Mouse (Mus musculus) midbrain, embryonic 16.5 days (tissue): ENCODE data around the gene Sspn. TPM values are rescaled to one million over a fixed set of nuclear protein-coding genes. Genes with fewer than 3 reads are reported as not detected.

Experiments
- ATAC-seq: fragments of 200-750 bp; cut with Nextera tagmentation; 2 replicates; pipeline ENCODE4 v1.8.0; 2017; ENCODE audit warnings: moderate TSS enrichment
- H3K27ac ChIP-seq: fragments of 300-500 bp; sonication (generic); 2 replicates; pipeline ENCODE4 v1.5.1; 2014; ENCODE audit warnings: mild to moderate bottlenecking, low read length, mixed read lengths
- H3K27me3 ChIP-seq: fragments of 300-500 bp; sonication (generic); 2 replicates; pipeline ENCODE4 v1.6.1; 2014; ENCODE audit warnings: low read depth, low read length, mixed read lengths; ENCODE audit not compliant: control insufficient read depth, insufficient read depth
- H3K36me3 ChIP-seq: fragments of 300-500 bp; sonication (generic); 2 replicates; pipeline ENCODE4 v1.6.1; 2014; ENCODE audit warnings: mild to moderate bottlenecking, low read length, moderate library complexity, mixed read lengths; ENCODE audit not compliant: control insufficient read depth, insufficient read depth
- H3K4me1 ChIP-seq: fragments of 300-500 bp; sonication (generic); 2 replicates; pipeline ENCODE4 v1.6.1; 2014; ENCODE audit warnings: mild to moderate bottlenecking, low read length, mixed read lengths; ENCODE audit not compliant: control insufficient read depth, insufficient read depth
- H3K4me2 ChIP-seq: fragments of 300-500 bp; sonication (generic); 2 replicates; pipeline ENCODE4 v1.6.1; 2014; ENCODE audit warnings: mild to moderate bottlenecking, low read length, mixed read lengths
- H3K4me3 ChIP-seq: fragments of 300-500 bp; sonication (generic); 2 replicates; pipeline ENCODE4 v1.5.1; 2014; ENCODE audit warnings: low read depth, mild to moderate bottlenecking, low read length, moderate library complexity, mixed read lengths
- H3K9ac ChIP-seq: fragments of 300-500 bp; sonication (generic); 2 replicates; pipeline ENCODE4 v1.6.1; 2014; ENCODE audit warnings: low read depth, low read length, mixed read lengths
- H3K9me3 ChIP-seq: fragments of 300-500 bp; sonication (generic); replicated peaks from 2 replicates; pipeline ENCODE4 v1.6.1; 2014; ENCODE audit warnings: mild to moderate bottlenecking, low read length, mixed read lengths; ENCODE audit not compliant: control insufficient read depth, poor library complexity, severe bottlenecking
- WGBS: fragments of 180-500 bp; shearing (Covaris S2); extraction: QIAGEN DNeasy Blood & Tissue Kit; methylation state at CpG from one replicate; pipeline ENCODE4 v1.1.7; 2014; 5-methylcytosine and 5-hydroxymethylcytosine counted together
- polyA plus RNA-seq: library from polyadenylated mRNA; unstranded; fragments of >200 nt; fragmentation: Nextera tagmentation; extraction: Ambion mirVana; gene quantifications from 2 replicates; pipeline ENCODE4 v1.2.1, GENCODE M21; 2015

Gene Sspn
- polyA plus RNA-seq, 1 experiment from 2014 or later: 6.2 TPM

DNA sequence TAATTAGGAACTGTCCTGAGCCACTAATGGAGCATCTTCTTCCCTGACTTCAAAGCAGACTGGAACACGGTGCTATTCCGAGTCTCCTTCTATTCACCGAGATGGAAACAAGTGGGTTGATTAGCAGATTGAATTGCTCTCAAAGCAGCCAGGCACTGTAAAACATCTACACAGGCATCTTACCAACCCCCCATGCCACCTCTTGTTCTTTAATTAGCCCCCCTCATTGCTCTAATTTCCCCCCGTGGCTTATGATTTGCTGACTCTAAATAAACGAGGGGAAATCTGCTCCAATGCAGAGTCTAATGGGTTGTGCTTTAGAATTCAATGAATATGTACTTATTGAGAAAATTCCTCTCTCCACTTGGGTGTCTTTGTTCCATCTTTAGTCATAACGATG lies 15.0 kb upstream of the Sspn start:
- H3K4me2 ChIP-seq: no peak overlapping the region
- no peak overlapping the region for H3K4me3 ChIP-seq
- ATAC-seq: no peak

DNA sequence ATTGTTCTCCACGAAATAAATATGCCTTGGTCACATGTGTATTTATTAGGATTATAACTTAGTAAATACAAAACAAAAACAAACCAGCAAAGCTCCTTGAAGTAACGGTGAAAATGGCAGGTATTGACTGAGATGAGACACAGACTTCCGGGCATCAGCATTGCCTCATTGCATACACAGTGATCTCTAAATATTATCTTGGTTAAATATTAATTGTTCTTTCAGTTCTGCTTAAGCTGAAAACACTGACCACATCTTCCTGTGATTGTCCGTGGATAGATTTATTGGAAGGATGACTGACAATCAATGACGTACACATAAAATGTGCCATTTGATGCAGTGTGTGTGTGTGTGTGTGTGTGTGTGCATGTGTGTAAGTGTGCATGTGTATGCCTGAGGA lies 13.2 kb upstream of the Sspn start:
- 88% methylated on average over 5 of the region's 5 CpGs for WGBS
- Histone ChIP-seq H3K9me3 (no peaks in the 10 kb centered on the region), H3K9ac (no peak overlapping the region), H3K4me1 (no peaks in the 10 kb centered on the region), H3K27ac (no peak overlapping the region), H3K4me3 (no peak overlapping the region), H3K27me3 (no peaks in the 10 kb centered on the region), H3K36me3 (no peaks in the 10 kb centered on the region), H3K4me2 (no peak overlapping the region)
- no peak for ATAC-seq

More for the DNA sequence above, 15.0 kb upstream of the Sspn start:
- Histone ChIP-seq H3K36me3 (no peaks in the 10 kb centered on the region), H3K9me3 (no peaks in the 10 kb centered on the region), H3K27ac (no peak overlapping the region), H3K4me1 (no peaks in the 10 kb centered on the region), H3K9ac (no peak overlapping the region), H3K27me3 (no peaks in the 10 kb centered on the region)
- WGBS: 56% methylated on average over 6 of the region's 6 CpGs

DNA sequence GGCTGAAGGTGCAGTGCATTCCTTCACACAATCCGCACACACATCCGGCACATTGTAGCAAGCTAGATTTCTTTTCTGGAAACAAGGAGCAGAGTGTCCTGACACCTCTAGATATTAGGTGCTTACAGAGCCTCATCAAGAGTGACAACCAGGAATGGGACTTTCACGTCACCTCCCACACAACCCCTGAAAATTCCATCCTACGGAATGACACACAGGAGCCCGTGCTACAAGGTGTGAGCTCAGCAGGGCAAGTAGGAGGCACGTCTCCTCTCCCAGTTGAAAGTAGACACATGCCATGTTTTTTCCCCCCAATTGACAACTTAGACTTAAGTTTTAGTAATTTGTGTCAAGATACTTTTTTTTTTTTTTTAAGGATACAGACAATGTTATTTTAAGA lies 7.8 kb upstream of the Sspn start:
- H3K36me3 ChIP-seq: no peaks in the 10 kb centered on the region
- no peak overlapping the region for H3K4me3 ChIP-seq
- H3K27me3 ChIP-seq: no peaks in the 10 kb centered on the region
- H3K27ac ChIP-seq: no peak overlapping the region
- H3K4me2 ChIP-seq: no peak overlapping the region
- no peak for ATAC-seq
- H3K9me3 ChIP-seq: no peaks in the 10 kb centered on the region
- WGBS: 93% methylated on average over 6 of the region's 6 CpGs
- H3K9ac ChIP-seq: no peak overlapping the region
- no peaks in the 10 kb centered on the region for H3K4me1 ChIP-seq

DNA sequence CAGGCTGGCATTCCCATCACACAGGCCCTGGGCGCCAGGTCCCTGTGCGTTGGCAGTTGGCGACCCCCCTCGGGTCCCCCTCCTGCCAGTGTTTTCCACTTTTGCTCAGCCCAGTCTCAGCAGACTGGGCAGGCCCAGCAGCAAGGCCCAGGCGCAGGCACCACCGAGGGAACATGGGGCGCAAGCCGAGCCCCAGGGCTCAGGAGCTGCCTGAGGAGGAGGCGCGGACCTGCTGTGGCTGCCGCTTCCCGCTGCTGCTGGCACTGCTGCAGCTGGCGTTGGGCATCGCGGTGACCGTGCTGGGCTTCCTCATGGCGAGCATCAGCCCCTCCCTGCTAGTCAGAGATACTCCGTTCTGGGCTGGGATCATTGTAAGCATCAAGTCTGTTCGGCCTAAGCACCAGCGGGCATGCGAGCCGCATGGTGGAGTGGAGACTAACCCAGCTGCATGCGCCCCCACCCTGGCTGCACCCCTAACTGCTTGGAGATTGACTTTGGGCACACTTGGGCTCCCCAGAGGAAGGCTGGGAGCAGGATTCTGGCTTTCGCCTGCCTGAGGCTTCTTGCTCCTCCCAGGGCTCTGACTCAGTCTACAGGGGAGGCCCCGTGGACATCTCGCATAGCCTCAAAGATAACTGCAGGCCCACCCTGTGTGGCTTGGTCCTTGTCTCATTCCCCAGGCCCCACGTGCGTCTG lies 2.7 kb downstream of the Sspn start:
- no peaks in the 10 kb centered on the region for H3K36me3 ChIP-seq
- no peaks in the 10 kb centered on the region for H3K9me3 ChIP-seq
- H3K4me1 ChIP-seq: peaks cover 15% of the 10 kb centered on the region; the same call in 1 of the 2 replicates
- H3K27me3 ChIP-seq: no peaks in the 10 kb centered on the region
- WGBS: 2% methylated on average over 27 of the region's 28 CpGs
- H3K4me2 ChIP-seq: peak overlapping the region; percentile 86
- peak overlapping the region; percentile 86 for H3K9ac ChIP-seq
- peak overlapping the region; percentile 89 for H3K27ac ChIP-seq
- peak; percentile 97 for ATAC-seq
- H3K4me3 ChIP-seq: peak overlapping the region; percentile 49

- peaks cover 15% of the 10 kb centered on the region; the same call in 1 of the 2 replicates for H3K4me1 ChIP-seq
- H3K9me3 ChIP-seq: no peaks in the 10 kb centered on the region
- 68% methylated on average over 9 of the region's 9 CpGs for WGBS
- peak overlapping the region; percentile 86 for H3K9ac ChIP-seq
- peak overlapping the region; percentile 89 for H3K27ac ChIP-seq
- H3K27me3 ChIP-seq: no peaks in the 10 kb centered on the region
- ATAC-seq: peak; percentile 40; the same call in 1 of the 2 replicates
- H3K36me3 ChIP-seq: no peaks in the 10 kb centered on the region
- peak overlapping the region; percentile 86 for H3K4me2 ChIP-seq
- H3K4me3 ChIP-seq: peak overlapping the region; percentile 49
Observed at GRCm38 (mm10) chr6:145934697-145935240, 3.3 kb downstream of the Sspn start.

DNA sequence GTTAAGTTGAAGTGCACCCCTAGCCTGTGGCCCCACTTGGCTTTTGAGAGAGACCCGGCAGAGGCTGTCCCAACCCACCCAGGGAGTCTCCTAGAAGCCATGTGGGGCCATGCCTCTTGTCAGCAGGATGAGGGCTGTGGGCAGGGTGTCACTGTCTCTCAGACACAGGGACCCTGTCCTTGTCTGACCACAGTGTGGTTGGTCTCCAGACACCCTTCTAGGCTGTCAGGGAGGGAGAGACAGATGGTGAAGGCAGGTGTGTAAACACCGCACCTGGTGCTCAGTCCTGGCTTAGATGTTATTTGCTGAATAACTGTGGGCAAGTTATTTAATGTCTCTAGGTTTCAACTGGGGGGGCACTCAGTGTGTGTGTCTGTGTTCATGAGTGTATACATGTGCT lies 4.5 kb downstream of the Sspn start:
- Histone ChIP-seq H3K27me3 (no peaks in the 10 kb centered on the region), H3K36me3 (no peaks in the 10 kb centered on the region), H3K4me2 (no peak overlapping the region), H3K4me1 (peaks cover 15% of the 10 kb centered on the region; the same call in 1 of the 2 replicates), H3K9me3 (no peaks in the 10 kb centered on the region), H3K9ac (no peak overlapping the region), H3K4me3 (no peak overlapping the region), H3K27ac (no peak overlapping the region)
- WGBS: 75% methylated on average over 2 of the region's 2 CpGs
- ATAC-seq: no peak

- H3K36me3 ChIP-seq: no peaks in the 10 kb centered on the region
- H3K9me3 ChIP-seq: no peaks in the 10 kb centered on the region
- H3K9ac ChIP-seq: no peak overlapping the region
- H3K27ac ChIP-seq: no peak overlapping the region
- H3K4me3 ChIP-seq: no peak overlapping the region
- H3K4me2 ChIP-seq: no peak overlapping the region
- H3K4me1 ChIP-seq: peaks cover 15% of the 10 kb centered on the region; the same call in 1 of the 2 replicates
- no peak for ATAC-seq
- H3K27me3 ChIP-seq: no peaks in the 10 kb centered on the region
- 93% methylated on average over 4 of the region's 4 CpGs for WGBS
Observed at GRCm38 (mm10) chr6:145936511-145936910, 5.1 kb downstream of the Sspn start.

DNA sequence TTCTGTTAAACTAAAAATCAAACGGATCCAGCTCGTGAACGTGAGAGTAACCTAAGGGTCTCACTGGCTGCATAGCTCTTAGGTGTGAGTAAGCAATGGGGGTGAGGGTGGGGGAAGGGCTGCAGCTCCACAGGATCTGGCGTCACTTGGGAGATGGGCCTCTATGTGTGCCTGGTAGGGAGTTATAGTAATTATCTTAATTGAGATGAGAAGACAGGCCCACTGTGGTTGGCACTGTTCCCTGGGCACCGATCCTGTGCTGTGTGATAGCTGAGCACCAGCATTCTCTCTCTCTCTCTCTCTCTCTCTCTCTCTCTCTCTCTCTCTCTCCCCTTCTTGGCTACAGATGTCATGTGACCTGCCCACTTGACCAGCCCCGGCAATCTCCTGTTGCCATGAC lies 9.4 kb downstream of the Sspn start:
- no peaks in the 10 kb centered on the region for H3K4me1 ChIP-seq
- no peaks in the 10 kb centered on the region for H3K36me3 ChIP-seq
- H3K9ac ChIP-seq: no peak overlapping the region
- no peak overlapping the region for H3K4me2 ChIP-seq
- H3K4me3 ChIP-seq: no peak overlapping the region
- ATAC-seq: no peak
- H3K27ac ChIP-seq: no peak overlapping the region
- no peaks in the 10 kb centered on the region for H3K27me3 ChIP-seq
- 81% methylated on average over 6 of the region's 6 CpGs for WGBS
- no peaks in the 10 kb centered on the region for H3K9me3 ChIP-seq

DNA sequence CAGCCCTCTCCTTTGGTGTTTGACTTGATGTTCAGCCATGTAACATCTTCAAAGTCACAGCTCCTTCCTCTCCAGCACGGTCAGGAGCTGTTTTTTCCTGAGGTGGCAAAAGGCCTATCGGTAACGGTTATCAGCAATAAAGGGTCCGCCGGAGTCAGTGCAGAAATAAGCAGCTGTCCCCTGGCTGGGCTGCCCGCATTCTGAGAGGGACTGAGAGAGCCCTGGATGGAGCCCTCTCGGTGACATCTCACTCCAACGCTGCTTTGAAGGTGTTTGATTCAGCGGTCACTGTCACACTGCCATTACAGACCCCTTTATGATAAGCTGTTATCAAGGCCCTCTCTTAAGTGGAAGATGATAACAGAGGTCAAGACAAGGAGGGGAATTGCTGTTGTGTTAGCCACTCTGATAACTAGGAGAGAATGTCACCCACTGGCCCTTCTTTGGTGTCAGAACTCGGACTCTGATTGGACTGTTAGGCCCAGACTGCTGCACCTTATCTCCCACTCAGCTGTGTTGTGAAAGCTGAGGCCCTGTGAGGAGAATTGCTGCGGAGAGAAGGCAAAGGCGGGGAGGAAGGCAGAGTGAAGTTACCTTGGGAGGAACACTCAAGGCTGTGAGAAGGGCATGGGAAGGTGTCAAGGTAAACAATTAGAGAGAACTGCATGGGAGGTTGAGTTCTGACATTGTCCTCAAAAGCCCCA lies 11.0 kb downstream of the Sspn start:
- Histone ChIP-seq H3K36me3 (no peaks in the 10 kb centered on the region), H3K4me1 (no peaks in the 10 kb centered on the region), H3K4me3 (no peak overlapping the region), H3K27me3 (no peaks in the 10 kb centered on the region), H3K27ac (no peak overlapping the region), H3K9ac (no peak overlapping the region), H3K9me3 (no peaks in the 10 kb centered on the region), H3K4me2 (no peak overlapping the region)
- no peak for ATAC-seq
- WGBS: 77% methylated on average over 12 of the region's 12 CpGs
